Mouse (Mus musculus) bone marrow macrophage, adult 2 months (primary cell): ENCODE results near the gene Fgl2. TPM values are rescaled to one million over a fixed set of nuclear protein-coding genes. Genes with fewer than 3 reads are reported as not detected.
A peak's percentile ranks its signal among the peaks of the same experiment; 100 is the strongest.

Experiments used
- H3K27ac ChIP-seq: 2 replicates; pipeline ENCODE4 v1.5.1; 2012; ENCODE audit warnings: low read depth, low read length; ENCODE audit not compliant: insufficient read depth
- H3K4me1 ChIP-seq: 2 replicates; pipeline ENCODE4 v1.6.1; 2012; ENCODE audit warnings: low read length; ENCODE audit not compliant: control insufficient read depth, insufficient read depth
- H3K4me3 ChIP-seq: 2 replicates; pipeline ENCODE4 v1.5.1; 2012; ENCODE audit warnings: mild to moderate bottlenecking, low read length, moderate library complexity; ENCODE audit not compliant: insufficient read depth
- CTCF ChIP-seq: IDR thresholded peaks from 2 replicates; pipeline ENCODE4 v1.5.1; 2012; ENCODE audit warnings: low read depth, mild to moderate bottlenecking, low read length, moderate library complexity
- POLR2A ChIP-seq: IDR thresholded peaks from 2 replicates; pipeline ENCODE4 v1.6.1; 2012; ENCODE audit warnings: mild to moderate bottlenecking, low read depth, low read length, borderline replicate concordance
- polyA plus RNA-seq: library from polyadenylated mRNA; stranded (reverse); fragments of >200 nt; gene quantifications from 2 replicates; pipeline ENCODE4 v1.2.4, GENCODE M21; 2012; ENCODE audit not compliant: missing spikeins, insufficient read depth, insufficient read length

Gene Fgl2
- polyA plus RNA-seq, 1 experiment, result 33.9 TPM

DNA sequence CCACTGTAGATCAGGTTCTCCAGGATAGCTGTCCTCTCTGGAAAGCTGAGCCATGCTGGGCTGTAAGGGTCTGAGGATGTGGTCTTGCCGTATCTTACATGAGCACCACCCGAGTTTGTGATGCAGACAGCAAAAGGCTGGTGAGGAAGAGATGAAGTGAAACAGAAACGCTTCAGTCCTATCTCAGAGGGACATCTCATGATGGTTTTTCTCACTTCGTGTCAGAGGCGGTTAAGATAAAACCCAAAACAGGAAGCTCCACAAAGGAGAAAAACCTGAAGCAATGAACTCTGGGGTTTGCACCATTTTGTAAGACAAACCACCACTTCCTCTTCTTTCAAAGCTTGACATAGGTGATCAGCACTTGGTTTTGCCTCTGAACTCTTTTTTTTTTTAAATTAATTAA lies 38.8 kb downstream of the Fgl2 start:
- peak overlapping the region; percentile 22 for H3K4me3 ChIP-seq
- peak overlapping the region; percentile 81 for H3K27ac ChIP-seq
- TF ChIP-seq POLR2A, result no peak
- TF ChIP-seq CTCF, result no peak
- H3K4me1 ChIP-seq, result peaks cover 20% of the 10 kb centered on the region

DNA sequence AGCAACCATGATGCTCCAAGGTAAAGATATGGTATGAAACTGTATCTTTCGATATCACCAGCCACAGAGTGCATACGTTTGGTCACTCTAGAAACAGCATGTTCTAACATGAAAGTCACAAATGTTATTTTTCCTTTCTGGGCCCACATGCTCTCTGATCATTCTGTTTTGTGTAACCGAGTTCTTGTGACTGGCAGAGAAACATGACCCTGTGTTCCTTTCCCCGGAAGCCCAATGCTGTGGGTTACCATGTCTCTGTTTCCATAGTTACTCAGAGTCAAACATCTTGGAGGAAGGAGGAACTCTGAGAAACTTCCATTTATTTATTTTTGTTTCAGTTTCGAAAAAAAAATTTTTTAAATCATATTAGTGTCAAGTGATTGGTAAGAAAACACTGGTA lies 39.6 kb downstream of the Fgl2 start:
- H3K27ac ChIP-seq, result peak overlapping the region; percentile 81
- H3K4me3 ChIP-seq, result no peak overlapping the region
- TF ChIP-seq POLR2A, result no peak
- TF ChIP-seq CTCF, result no peak
- H3K4me1 ChIP-seq, result peaks cover 20% of the 10 kb centered on the region

DNA sequence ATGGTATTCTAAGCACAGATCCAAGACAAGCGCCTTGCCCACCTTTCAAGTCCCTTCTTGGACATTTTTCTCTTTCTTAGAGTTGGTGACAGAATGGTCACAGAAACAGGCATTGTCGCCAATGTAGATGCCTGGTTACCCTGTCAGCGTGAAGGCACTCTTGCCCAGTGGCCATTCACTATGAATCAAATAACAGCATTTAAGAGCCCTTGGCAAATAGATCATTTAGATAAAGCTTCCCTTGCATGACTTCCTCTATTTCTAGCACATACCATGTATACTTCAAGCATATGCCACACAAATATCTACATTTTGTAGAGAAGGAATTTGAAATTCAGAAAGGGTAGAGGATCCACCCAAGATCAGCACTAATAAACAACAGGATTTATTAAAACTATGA lies 40.9 kb downstream of the Fgl2 start:
- H3K4me3 ChIP-seq, result no peak overlapping the region
- no peak for TF ChIP-seq POLR2A
- TF ChIP-seq CTCF, result no peak
- H3K27ac ChIP-seq, result no peak overlapping the region
- H3K4me1 ChIP-seq, result peaks cover 20% of the 10 kb centered on the region

DNA sequence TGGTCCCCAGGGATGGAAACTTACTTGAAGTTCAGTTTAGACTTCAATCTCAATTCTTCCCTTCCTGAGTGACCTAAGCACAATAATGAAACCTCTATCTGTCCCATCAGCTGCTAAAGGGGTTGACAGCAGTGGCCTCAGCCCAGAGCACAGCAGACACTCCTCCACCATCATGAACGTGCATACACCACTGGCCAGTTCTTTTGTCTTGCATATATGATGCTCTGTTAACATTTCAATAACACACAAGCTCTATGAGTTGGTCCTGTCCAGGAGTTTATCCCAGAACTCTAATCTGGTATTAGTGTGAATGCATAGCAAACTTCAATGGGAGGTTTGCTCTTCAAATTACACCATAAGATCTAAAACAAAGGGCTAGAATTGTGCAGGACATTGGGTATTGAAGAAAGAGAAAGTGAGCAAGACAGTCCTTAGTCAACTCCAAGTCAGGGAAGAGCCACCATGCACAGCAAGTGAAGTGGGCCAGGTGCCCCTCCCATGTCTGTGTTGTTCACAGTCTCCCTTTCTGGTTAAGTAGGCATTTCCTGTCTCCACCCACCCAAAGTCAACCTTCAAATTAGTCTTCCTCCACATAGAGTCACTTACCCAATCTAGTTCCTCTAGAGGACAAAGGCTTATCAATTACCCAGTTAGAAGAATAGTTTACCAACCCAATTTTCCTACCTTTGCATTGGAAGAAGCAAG lies 41.8 kb downstream of the Fgl2 start:
- TF ChIP-seq CTCF, result no peak
- no peak for TF ChIP-seq POLR2A
- Histone ChIP-seq H3K4me1 (peaks cover 20% of the 10 kb centered on the region), H3K4me3 (no peak overlapping the region), H3K27ac (no peak overlapping the region)

- Histone ChIP-seq H3K27ac (no peak overlapping the region), H3K4me1 (peaks cover 2% of the 10 kb centered on the region), H3K4me3 (no peak overlapping the region)
- TF ChIP-seq CTCF (no peak), POLR2A (no peak)
Observed at GRCm38 (mm10) chr5:21418613-21419012, 46.2 kb downstream of the Fgl2 start.

DNA sequence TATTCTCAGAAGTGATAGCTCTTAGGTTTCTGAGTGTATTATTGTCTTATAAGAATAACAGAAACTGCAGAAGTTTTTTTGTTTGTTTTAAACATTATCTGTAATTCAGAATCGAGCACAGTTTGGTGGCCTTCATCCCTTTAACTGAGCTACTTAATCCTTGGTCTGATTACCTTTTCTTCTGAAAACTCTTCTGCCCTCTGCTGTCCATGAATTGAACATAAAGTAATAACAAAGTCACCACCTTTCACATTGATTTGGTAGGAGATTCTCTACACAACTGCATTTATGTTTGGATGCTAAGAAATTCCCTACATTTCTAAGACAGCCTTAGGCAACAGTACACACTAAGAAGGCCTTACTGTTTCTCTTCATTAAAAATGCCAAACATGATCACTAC lies 48.2 kb downstream of the Fgl2 start:
- Histone ChIP-seq H3K27ac (no peak overlapping the region), H3K4me1 (no peaks in the 10 kb centered on the region), H3K4me3 (no peak overlapping the region)

DNA sequence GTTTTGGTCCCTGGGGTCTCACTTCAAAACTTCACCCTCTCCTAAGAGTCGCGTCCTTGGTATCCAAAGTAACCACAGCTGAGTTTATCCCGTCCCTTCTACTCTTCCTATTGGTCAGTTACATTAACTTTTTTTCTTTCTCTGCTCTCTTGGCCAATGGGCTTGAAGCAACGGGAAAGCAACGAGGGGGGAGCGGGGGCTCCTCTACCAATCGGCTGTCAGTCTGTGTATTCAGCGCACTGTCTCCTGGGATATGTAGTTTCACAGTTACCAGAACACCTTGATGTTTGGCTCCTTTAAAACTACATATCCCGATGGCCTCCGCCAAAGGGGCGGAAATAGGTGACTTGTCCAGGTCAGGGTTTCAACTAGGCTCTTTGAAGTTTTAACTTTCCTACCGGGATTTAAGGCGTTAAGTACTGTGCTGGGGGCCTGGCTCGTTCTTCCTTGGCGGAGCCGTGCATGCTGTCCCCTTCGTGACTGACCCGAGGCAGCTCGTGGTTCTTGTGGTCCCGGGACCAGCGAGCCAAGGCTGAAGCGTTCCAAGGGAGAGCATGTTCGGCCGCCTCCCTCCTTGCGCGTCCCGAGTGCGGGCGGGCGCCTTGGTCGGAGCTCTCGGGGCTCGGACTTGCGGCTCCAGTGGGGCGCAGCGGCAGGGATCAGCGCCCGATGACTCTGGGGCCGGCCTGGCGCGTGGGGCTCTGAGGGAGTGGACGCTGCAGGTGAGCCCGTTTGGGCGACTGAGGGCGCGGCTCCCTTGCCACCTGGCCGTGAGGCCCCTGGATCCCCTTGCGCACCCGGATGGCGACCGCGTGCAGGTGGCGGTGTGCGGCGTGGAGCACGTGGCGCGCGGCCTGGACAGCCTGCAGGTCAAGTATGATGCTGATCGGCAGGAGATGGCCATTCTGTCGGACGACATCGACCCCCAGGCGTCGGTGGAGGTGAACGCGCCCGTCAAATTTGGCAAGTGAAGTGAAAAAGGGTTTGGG lies 52.5 kb downstream of the Fgl2 start, which contains the start of the genes Ccdc146 and Fam185a:
TSS of gene Ccdc146 (minus strand) at position 64 of the 989 bp plus-strand sequence.
TSS of gene Fam185a (plus strand) at position 345 of the 989 bp plus-strand sequence.
- Histone ChIP-seq H3K4me1 (peaks cover 7% of the 10 kb centered on the region), H3K27ac (peak within 1 kb of the TSS; percentile 27; the same call in 1 of the 2 replicates), H3K4me3 (peak within 1 kb of the TSS; percentile 91)
- TF ChIP-seq CTCF (no peak), POLR2A (0 out of 2 replicates have a peak, but pooled peaks have one; percentile 27)

More for the DNA sequence above, 48.2 kb downstream of the Fgl2 start:
- TF ChIP-seq CTCF (no peak), POLR2A (no peak)

GRCm38 (mm10) chr5:21426666-21427065 lies 54.2 kb downstream of the Fgl2 start:
- Histone ChIP-seq H3K4me3 (0 out of 2 replicates have a peak overlapping the region, but pooled peaks have one; percentile 23), H3K27ac (no peak overlapping the region), H3K4me1 (peaks cover 7% of the 10 kb centered on the region)
- TF ChIP-seq CTCF (no peak), POLR2A (no peak)

Other genes with a start within 250 kb of the Fgl2 start
- gene Gsap, start 186.4 kb upstream of the Fgl2 start, polyA plus RNA-seq, result 34.2 and 35.0 TPM in 2 replicates
- not detected in 2 replicates for gene Ccdc146, start 52.0 kb downstream of the Fgl2 start, polyA plus RNA-seq
- 1.6 and 2.3 TPM in 2 replicates for gene Fam185a, start 52.3 kb downstream of the Fgl2 start, polyA plus RNA-seq
- gene Lrrc17, start 170.9 kb downstream of the Fgl2 start, polyA plus RNA-seq, result not detected in 2 replicates